Mouse (Mus musculus) T-helper 2 cell (primary cell): ENCODE data around the gene Itgae.

Experiments used
- in situ Hi-C: fragments of 300-600 bp; cut with MboI, MseI; formaldehyde crosslinking; loops from one replicate; pipeline ENCODE4 v1.15.1; 2025; ENCODE audit warnings: high pct_unique_total_duplicates

Itgae gene

DNA sequence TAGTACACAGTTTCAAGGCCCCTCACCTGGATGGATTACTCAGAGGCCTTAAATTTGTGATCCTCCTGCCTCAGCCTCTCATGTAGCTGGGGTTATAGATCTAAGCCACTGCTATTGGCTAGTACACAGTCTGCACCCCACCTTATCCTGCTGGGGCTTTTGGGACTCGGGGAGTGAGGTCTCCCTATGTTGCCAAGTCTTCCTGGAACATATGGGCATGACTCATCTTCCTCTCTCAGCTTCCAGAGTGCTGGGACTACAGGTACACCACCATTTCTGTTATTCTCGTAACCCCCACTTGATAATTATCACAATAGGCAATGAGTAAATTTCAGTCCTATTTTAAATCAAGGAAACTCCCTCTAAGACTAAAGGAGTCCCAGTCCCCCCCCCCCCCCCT lies 104.1 kb downstream of the Itgae start:
- in situ Hi-C loops = no loop called here
